Mouse (Mus musculus) large intestine, adult 2 months (tissue): Measurements from ENCODE around the gene Pramef25. TPM values are rescaled to one million over a fixed set of nuclear protein-coding genes. Genes with fewer than 3 reads are reported as not detected.
"Not testable (repeated sequence)": the region's sequence is repeated elsewhere in the genome, so short reads cannot be mapped to it uniquely, and the experiment has no call there.

Source experiments
- DNase-seq: peaks from one replicate; pipeline ENCODE4 v3.0.0-alpha.2; 2012; ENCODE audit warnings: low read depth, low spot score
- WGBS: fragments of 180-500 bp; shearing (Covaris S2); methylation state at CpG from one replicate; pipeline ENCODE4 v1.1.7; 2018; 5-methylcytosine and 5-hydroxymethylcytosine counted together
- polyA plus RNA-seq: library from polyadenylated mRNA; depleted of rRNA; stranded (reverse); fragments of >200 nt; gene quantifications from 2 replicates; pipeline ENCODE4 v1.2.3, GENCODE M21; 2012; rRNA removed

Pramef25 gene
- polyA plus RNA-seq, result not detected in 2 replicates

- 87% methylated on average over 1 of the region's 1 CpGs for WGBS
- not testable (repeated sequence) for DNase-seq
Measured at GRCm38 (mm10) chr4:143950916-143951315, at the start of gene Pramef25. Gene Pramef25 (minus strand): TSS chr4:143951016.

DNA sequence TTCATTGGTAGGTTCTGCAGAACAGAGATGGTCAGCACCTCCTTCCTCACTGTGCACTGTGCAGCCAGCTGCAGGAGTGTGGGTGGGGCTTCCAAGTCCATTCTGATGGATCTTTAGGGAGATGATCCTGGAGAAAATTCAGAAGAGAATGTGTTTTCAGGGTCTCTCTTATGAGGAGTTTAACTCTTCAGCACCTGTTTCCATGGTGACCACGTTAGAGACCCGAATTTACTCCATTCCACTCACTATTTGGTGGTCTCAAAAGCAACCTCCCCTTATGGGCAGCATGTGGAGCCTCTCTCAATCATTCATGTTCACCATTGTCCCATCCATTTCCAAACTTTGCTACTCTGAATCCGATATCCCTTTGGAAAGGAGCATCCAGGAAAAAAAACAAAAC, 43.5 kb upstream of the Pramef25 start, which contains the start of gene Pramef17:
Pramef17 (minus strand) TSS at position 101 of the 400 bp plus-strand sequence.
- WGBS, result 39% methylated on average over 3 of the region's 3 CpGs
- not testable (repeated sequence) for DNase-seq

GRCm38 (mm10) chr4:143988126-143988525, 37.3 kb upstream of the Pramef25 start:
- 94% methylated on average over 17 of the region's 17 CpGs for WGBS
- DNase-seq, result not testable (repeated sequence)

DNA sequence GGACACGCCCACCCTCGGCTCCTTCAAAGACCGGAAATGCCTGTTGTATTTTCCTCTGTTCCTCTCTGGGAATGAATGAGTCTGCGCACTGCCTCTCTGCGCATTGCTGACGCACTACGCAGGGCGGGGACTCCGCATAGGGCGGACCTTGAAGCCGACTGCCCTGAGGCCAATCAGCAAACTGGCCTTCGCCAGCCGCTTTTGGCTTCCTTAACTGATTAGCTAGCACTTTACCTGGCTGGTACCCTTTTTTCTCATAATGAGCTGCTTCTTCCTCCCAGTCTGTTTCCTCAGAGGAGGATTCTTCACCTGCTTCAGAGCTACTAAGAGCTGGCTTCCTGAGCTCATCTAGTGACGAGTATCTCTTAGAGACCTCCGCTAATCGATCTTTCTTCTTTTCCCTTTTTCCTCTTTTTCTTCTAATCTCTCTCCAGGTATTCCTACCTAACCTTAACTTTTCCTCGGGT, 36.7 kb upstream of the Pramef25 start:
- DNase-seq, result not testable (repeated sequence)
- WGBS, result 94% methylated on average over 13 of the region's 17 CpGs

DNA sequence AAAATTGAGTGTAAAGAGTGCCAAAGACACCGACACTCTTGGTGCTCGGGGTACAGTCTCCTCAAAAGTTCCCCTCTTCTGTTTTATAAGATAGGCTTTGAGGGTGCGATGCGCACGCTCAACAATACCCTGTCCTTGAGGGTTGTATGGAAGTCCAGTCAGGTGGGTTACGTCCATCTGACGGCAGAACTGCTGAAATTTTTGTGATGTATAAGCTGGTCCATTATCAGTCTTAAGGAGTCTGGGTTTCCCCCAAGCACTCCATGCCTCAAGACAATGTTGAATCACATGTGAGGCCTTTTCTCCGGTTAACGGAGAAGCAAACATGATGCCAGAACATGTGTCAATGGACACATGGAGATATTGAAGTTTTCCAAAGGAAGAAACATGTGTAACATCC, 34.9 kb upstream of the Pramef25 start:
- WGBS, result 97% methylated on average over 7 of the region's 9 CpGs
- DNase-seq, result not testable (repeated sequence)

DNA sequence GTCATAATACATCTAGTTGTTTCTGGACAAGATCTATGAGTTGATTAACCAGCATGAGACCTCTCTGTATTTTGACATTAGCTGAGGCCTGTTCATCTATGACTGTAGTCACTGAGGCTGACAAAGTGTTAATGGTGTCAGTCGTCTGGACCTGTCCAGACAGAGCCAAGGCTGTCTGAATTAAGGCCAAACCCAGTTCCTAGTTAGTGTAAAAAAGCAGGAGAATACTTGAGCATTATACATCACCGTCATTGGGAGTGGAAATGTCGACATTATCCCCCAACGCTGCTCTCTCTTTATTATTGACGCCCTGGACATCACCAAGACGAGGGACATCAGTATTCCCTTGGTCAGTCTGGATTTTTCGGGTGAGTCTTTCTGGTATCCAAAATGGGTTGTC, 34.3 kb upstream of the Pramef25 start:
- WGBS, result no CpG with 5 or more reads among the region's 7 CpGs
- DNase-seq, result not testable (repeated sequence)

GRCm38 (mm10) chr4:143983446-143983845, 32.6 kb upstream of the Pramef25 start:
- DNase-seq, result not testable (repeated sequence)
- 36% methylated on average over 1 of the region's 1 CpGs for WGBS

GRCm38 (mm10) chr4:143966850-143967249, 16.0 kb upstream of the Pramef25 start, which contains the start of gene Gm13101:
Gene Gm13101 (minus strand): TSS chr4:143966950.
- 37% methylated on average over 2 of the region's 2 CpGs for WGBS
- DNase-seq, result not testable (repeated sequence)

- WGBS, result 92% methylated on average over 1 of the region's 1 CpGs
Measured at GRCm38 (mm10) chr4:143900280-143900679, 50.5 kb downstream of the Pramef25 start, which contains the start of gene Pramef6. Gene Pramef6 (minus strand): TSS chr4:143900380.

More at GRCm38 (mm10) chr4:143900280-143900679, 50.5 kb downstream of the Pramef25 start, which contains the start of gene Pramef6:
- DNase-seq, result not testable (repeated sequence)

Other genes with a start within 250 kb of the Pramef25 start
- gene Gm13089, start 248.3 kb downstream of the Pramef25 start, polyA plus RNA-seq, result not detected in 2 replicates
- not detected in 2 replicates for gene Gm13078, start 231.6 kb downstream of the Pramef25 start, polyA plus RNA-seq
- gene Gm13023, start 161.7 kb downstream of the Pramef25 start, polyA plus RNA-seq, result not detected in 2 replicates
- gene Gm13084, start 134.9 kb downstream of the Pramef25 start, polyA plus RNA-seq, result not detected in 2 replicates
- gene Gm13103, start 104.5 kb downstream of the Pramef25 start, polyA plus RNA-seq, result not detected in 2 replicates
- not detected in 2 replicates for gene Pramef6, start 50.6 kb downstream of the Pramef25 start, polyA plus RNA-seq
- not detected in 2 replicates for gene Gm13101, start 15.9 kb upstream of the Pramef25 start, polyA plus RNA-seq
- gene Pramef17, start 43.4 kb upstream of the Pramef25 start, polyA plus RNA-seq, result not detected in 2 replicates
- not detected in 2 replicates for gene Pramel4, start 108.1 kb upstream of the Pramef25 start, polyA plus RNA-seq
- not detected in 2 replicates for gene Gm13102, start 155.5 kb upstream of the Pramef25 start, polyA plus RNA-seq
- gene Oog3, start 211.6 kb upstream of the Pramef25 start, polyA plus RNA-seq, result not detected in 2 replicates
- gene Oog2, start 239.7 kb upstream of the Pramef25 start, polyA plus RNA-seq, result not detected in 2 replicates